Mouse (Mus musculus): ENCODE measurements around the gene Anp32a. TPM values are rescaled to one million over a fixed set of nuclear protein-coding genes. Genes with fewer than 3 reads are reported as not detected.
A peak's percentile ranks its signal among the peaks of the same experiment; 100 is the strongest.

Gene Anp32a
- polyA plus RNA-seq, 1 experiment from 2014 or later: 101 TPM

DNA sequence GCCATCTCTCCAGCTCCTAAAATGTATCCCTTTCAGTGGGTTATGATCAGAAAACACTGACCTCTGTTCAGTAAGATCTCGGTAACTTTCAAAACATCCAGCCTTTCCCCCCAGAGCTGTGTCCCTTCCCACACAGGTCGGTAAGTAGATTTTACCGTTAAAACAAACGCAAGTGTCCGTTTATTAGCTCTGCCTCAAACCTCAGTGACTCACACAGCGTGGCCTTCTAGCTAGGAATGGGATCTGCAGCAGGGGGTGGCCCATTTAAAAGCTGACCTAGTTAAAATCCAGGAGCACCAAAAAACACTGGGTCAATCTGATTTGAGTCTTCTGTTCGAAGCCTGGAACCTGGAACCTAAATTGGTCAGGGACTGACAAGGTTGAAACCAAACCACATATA is 23.7 kb downstream of the Anp32a start:
- DNase-seq (ENCODE audit: low spot score) (no peak), ATAC-seq (no peak)
- Histone ChIP-seq H3K4me1 (ENCODE audit: insufficient read depth, low read depth, low read length) (peaks cover 62% of the 10 kb centered on the region), H3K4me3 (ENCODE audit: low read depth, low read length) (no peak overlapping the region), H3K27me3 (replicated peaks; ENCODE audit: insufficient read depth, low read length) (no peaks in the 10 kb centered on the region), H3K9me3 (ENCODE audit: low read length) (no peaks in the 10 kb centered on the region), H3K27ac (ENCODE audit: low read length) (peak overlapping the region; percentile 4; the same call in 1 of the 2 replicates), H3K36me3 (ENCODE audit: insufficient read depth, low read length) (no peaks in the 10 kb centered on the region), H3K4me2 (replicated peaks; ENCODE audit: low read depth, low read length) (no peak overlapping the region), H3K9ac (replicated peaks; ENCODE audit: low read depth) (no peak overlapping the region)
- TF ChIP-seq CTCF (IDR thresholded peaks at IDR 0.05) (no peak), EP300 (IDR thresholded peaks at IDR 0.05) (no peak)
- 53% methylated on average over 7 of the region's 7 CpGs for WGBS

DNA sequence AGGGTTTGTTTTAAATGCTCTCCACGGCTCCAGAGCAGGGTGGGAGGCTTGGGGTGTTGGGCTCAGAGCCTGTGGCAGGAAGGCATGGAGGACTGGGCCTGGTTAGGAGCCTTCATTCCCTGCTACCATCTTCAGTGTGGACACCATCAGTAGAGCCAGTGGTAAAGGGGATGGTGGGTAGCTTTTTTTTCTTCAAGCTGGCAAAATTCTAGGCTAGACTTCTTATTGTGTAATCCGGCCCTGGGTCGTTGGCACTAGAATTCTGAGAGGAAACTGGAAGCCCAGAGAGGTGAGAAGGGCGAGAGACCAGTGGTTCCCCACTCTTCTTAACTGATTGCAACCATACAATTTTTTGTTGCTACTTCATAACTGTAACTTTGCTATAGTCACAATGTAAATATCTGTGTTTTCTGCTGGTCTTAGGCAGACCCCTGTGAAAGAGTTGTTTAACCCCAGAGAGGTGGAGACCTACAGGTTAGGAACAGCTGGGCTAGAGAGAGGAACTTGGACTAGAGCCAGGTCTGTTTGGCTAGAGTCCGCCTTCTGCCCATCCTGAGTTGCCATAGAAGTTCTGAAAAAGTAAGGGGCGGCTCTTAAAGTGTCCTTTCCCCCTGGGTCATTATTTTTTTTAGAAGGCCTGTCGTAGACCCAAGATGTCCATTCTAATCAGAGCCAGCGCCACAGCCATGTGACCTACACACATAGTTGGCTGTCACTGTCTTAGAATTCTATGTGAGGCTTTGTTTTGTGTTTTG is 24.4 kb downstream of the Anp32a start:
- no peak for TF ChIP-seq CTCF (IDR thresholded peaks at IDR 0.05)
- no peak for TF ChIP-seq EP300 (IDR thresholded peaks at IDR 0.05)
- no peaks in the 10 kb centered on the region for H3K27me3 ChIP-seq (replicated peaks; ENCODE audit: insufficient read depth, low read length)
- no peak overlapping the region for H3K4me2 ChIP-seq (replicated peaks; ENCODE audit: low read depth, low read length)
- no peaks in the 10 kb centered on the region for H3K9me3 ChIP-seq (ENCODE audit: low read length)
- no peak overlapping the region for H3K9ac ChIP-seq (replicated peaks; ENCODE audit: low read depth)
- no peak for DNase-seq (ENCODE audit: low spot score)
- WGBS: 47% methylated on average over 8 of the region's 8 CpGs
- H3K4me3 ChIP-seq (ENCODE audit: low read depth, low read length): no peak overlapping the region
- no peaks in the 10 kb centered on the region for H3K36me3 ChIP-seq (ENCODE audit: insufficient read depth, low read length)
- H3K27ac ChIP-seq (ENCODE audit: low read length): peak overlapping the region; percentile 4; the same call in 1 of the 2 replicates
- peaks cover 67% of the 10 kb centered on the region for H3K4me1 ChIP-seq (ENCODE audit: insufficient read depth, low read depth, low read length)
- ATAC-seq: no peak

GRCm38 (mm10) chr9:62366478-62367458 is 25.7 kb downstream of the Anp32a start:
- no peak overlapping the region for H3K4me2 ChIP-seq (replicated peaks; ENCODE audit: low read depth, low read length)
- WGBS: 41% methylated on average over 23 of the region's 23 CpGs

GRCm38 (mm10) chr9:62367510-62368071 is 26.5 kb downstream of the Anp32a start:
- Histone ChIP-seq H3K4me1 (ENCODE audit: insufficient read depth, low read depth, low read length) (peaks cover 59% of the 10 kb centered on the region), H3K36me3 (ENCODE audit: insufficient read depth, low read length) (no peaks in the 10 kb centered on the region), H3K4me2 (replicated peaks; ENCODE audit: low read depth, low read length) (0 out of 2 replicates have a peak overlapping the region, but pooled peaks have one; percentile 25), H3K9me3 (ENCODE audit: low read length) (no peaks in the 10 kb centered on the region), H3K9ac (replicated peaks; ENCODE audit: low read depth) (no peak overlapping the region), H3K27me3 (replicated peaks; ENCODE audit: insufficient read depth, low read length) (no peaks in the 10 kb centered on the region), H3K4me3 (ENCODE audit: low read depth, low read length) (no peak overlapping the region), H3K27ac (ENCODE audit: low read length) (peak overlapping the region; percentile 85)
- WGBS: 10% methylated on average over 10 of the region's 10 CpGs
- ATAC-seq: peak; percentile 23
- DNase-seq (ENCODE audit: low spot score): peak; percentile 78
- TF ChIP-seq EP300 (IDR thresholded peaks at IDR 0.05): peak; percentile 61
- no peak for TF ChIP-seq CTCF (IDR thresholded peaks at IDR 0.05)

More at GRCm38 (mm10) chr9:62366478-62367458, 25.7 kb downstream of the Anp32a start:
- Histone ChIP-seq H3K4me3 (ENCODE audit: low read depth, low read length) (no peak overlapping the region), H3K36me3 (ENCODE audit: insufficient read depth, low read length) (no peaks in the 10 kb centered on the region), H3K9me3 (ENCODE audit: low read length) (no peaks in the 10 kb centered on the region), H3K27me3 (replicated peaks; ENCODE audit: insufficient read depth, low read length) (no peaks in the 10 kb centered on the region), H3K9ac (replicated peaks; ENCODE audit: low read depth) (no peak overlapping the region), H3K4me1 (ENCODE audit: insufficient read depth, low read depth, low read length) (peaks cover 61% of the 10 kb centered on the region), H3K27ac (ENCODE audit: low read length) (peak overlapping the region; percentile 85)
- no peak for DNase-seq (ENCODE audit: low spot score)
- ATAC-seq: peak; percentile 0; the same call in 1 of the 2 replicates
- TF ChIP-seq CTCF (IDR thresholded peaks at IDR 0.05) (no peak), EP300 (IDR thresholded peaks at IDR 0.05) (no peak)

DNA sequence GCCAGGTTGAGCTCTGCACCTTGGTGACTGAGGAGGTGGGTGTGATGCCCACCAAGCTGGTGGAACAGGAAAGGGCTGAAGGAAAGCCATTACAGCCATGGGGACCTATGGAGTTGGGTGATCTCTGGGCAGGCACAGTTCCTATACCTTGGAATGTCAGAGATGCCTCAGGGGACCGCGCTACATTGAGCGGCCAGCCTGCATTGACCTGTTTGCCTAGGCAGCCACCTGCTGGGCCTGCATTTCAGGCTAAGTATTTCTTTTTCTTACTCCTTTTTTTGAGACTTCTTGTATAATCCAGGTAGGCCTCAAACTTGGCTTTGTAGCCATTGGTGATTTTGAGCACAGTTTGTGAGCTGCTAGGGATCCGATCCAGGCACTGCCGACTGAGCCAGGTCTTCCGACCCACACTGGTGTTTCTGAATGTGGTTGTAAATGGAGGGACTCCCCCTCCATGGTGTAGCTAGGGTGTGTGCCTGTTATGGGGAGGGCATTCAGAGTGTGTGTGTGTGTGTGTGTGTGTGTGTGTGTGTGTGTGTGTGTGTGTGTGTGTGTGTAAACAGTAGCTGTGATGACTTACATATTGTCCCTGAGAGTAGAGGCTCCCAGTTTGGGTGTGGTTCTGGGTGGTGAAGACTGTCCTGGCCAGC is 27.3 kb downstream of the Anp32a start:
- H3K27ac ChIP-seq (ENCODE audit: low read length): peak overlapping the region; percentile 85
- DNase-seq (ENCODE audit: low spot score) (no peak), ATAC-seq (peak; percentile 11)
- H3K4me3 ChIP-seq (ENCODE audit: low read depth, low read length): no peak overlapping the region
- no peaks in the 10 kb centered on the region for H3K36me3 ChIP-seq (ENCODE audit: insufficient read depth, low read length)
- H3K9ac ChIP-seq (replicated peaks; ENCODE audit: low read depth): no peak overlapping the region
- 0 out of 2 replicates have a peak overlapping the region, but pooled peaks have one; percentile 25 for H3K4me2 ChIP-seq (replicated peaks; ENCODE audit: low read depth, low read length)
- H3K4me1 ChIP-seq (ENCODE audit: insufficient read depth, low read depth, low read length): peaks cover 55% of the 10 kb centered on the region
- TF ChIP-seq EP300 (IDR thresholded peaks at IDR 0.05) (peak; percentile 66), CTCF (IDR thresholded peaks at IDR 0.05) (peak; percentile 19; the same call in 1 of the 2 replicates)
- H3K27me3 ChIP-seq (replicated peaks; ENCODE audit: insufficient read depth, low read length): no peaks in the 10 kb centered on the region
- H3K9me3 ChIP-seq (ENCODE audit: low read length): no peaks in the 10 kb centered on the region
- 56% methylated on average over 6 of the region's 6 CpGs for WGBS

Data from lung, postnatal 0 days (tissue).